Mouse (Mus musculus): ENCODE measurements around the gene Gdpd3.

Gdpd3 gene

GRCm38 (mm10) chr7:126808703-126809455 lies 42.7 kb downstream of the Gdpd3 start:
- DNase-seq = peak; percentile 34 to 51

- DNase-seq = no peak
Measured at GRCm38 (mm10) chr7:126809723-126810369, 43.7 kb downstream of the Gdpd3 start.

GRCm38 (mm10) chr7:126815726-126816222 lies 49.6 kb downstream of the Gdpd3 start:
- DNase-seq = no peak

GRCm38 (mm10) chr7:126816494-126816893 lies 50.4 kb downstream of the Gdpd3 start:
- no peak for DNase-seq

DNA sequence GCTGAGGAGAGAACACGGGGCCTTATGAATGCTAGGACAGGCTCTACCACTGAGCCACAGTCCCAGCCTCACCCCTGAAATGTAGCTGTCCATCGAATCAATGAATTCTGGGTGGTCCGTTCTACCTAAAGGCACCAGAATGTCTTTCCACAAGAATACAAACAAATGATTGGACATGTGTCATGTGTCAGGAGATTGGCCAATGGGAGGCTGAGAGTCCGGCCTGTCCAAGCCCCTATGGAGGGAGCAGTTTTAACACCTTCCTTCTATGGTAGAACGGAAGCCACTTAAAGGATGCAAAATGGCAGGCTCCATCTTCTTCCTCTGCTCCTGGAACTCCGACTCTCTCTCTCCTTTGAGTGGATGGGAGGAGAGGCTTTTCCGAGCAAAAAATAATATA lies 51.5 kb downstream of the Gdpd3 start:
- DNase-seq = no peak

- DNase-seq = no peak
Measured at GRCm38 (mm10) chr7:126818818-126819217, 52.7 kb downstream of the Gdpd3 start.

DNA sequence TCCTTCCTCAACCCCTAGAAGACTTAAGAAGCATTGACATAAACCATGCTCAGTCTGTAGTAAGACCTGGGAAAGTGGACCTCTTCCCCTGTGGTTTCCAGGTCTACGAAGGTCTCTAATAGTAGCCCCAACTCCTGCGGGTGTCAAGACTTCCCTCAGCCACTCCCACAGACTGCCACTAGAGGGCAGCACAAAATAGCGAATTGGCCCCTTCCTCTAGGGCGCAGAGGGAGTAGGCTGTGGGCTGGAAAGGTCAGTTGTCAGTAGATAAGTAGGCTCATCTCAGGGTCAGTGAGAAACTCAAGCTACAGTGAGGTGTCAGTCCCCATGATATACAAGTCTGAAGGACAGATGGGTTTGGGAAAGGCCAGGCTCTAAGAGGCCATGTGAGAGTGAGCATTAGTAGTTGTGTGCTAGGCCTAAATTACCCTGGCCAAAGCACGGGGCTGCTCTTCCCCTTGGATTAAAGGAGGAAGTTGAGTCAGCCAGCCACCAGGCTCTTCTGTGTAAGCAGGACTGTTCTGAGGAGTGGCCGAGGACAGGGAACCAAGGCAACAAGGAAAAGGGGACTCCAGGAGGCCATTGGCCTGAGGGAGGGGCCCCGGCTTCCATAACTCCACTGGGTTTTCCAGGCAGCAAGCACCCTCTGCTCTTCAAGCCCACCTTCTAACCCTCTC lies 55.8 kb downstream of the Gdpd3 start:
- peak; percentile 55 to 80 for DNase-seq

DNA sequence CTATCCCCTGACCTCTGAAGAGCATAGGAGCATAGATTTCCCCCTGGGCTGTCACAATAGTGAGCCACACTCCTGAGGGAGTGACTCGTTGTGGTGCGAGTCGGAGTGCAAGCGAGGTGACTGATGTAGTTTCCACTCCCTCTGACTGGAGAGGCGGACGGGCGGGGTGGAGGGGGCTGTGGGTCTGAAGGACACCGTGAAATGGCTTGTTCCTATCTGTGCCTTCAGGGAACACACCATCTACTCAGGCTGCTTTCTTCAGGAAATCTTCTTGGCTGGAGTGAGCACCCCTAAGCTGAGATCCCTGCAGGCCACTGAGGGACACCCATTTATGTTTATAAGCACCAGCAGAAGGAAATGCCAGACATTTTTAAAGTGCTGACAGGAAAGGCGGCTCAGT lies 56.6 kb downstream of the Gdpd3 start:
- DNase-seq = no peak

- no peak for DNase-seq
Measured at GRCm38 (mm10) chr7:126823202-126823711, 57.1 kb downstream of the Gdpd3 start.

DNA sequence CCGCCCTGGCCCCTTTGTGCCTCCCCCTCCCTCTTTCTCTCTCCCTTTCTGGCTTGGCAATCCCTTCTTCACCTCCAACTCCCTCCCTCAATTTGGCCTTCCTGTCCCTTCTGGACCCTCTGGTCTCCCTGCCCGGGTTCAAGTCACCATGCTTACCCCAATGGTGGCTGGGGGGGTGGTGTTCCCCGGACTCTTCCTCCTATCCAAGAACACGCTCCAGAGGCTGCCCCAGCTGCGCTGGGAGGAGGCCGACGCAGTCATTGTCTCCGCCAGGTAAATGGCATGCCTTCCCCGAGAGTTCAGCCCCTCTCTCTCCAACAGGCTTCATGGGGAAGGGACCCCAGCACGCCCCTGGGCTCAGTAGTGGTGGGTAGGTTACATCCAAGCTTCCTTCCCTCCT lies 57.8 kb downstream of the Gdpd3 start:
- DNase-seq = no peak
